Mouse (Mus musculus): ENCODE results near the gene Nr2c2ap.

DNA sequence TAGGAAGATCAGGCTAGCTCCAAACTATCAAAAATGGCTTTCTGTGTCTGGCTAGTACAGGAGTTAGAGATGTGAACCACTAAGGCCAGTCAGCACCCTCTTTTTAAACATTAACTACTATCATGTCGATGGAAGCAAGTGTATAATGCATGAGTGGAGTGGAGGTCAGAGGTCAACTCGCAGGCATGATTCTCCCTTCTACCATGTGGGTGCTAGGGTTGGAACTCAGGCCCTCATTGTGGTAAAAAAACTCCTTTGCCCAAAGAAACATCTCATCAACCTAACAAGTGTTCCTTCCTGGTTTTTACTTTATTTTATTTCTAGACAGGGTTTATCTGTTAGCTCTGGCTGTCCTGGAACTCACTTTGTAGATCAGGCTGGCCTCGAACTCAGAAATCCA, 39.6 kb downstream of the Nr2c2ap start:
- no peak for TF ChIP-seq CTCF (IDR thresholded peaks at IDR 0.05; ENCODE audit: control insufficient read depth, insufficient read depth, low read length)
- no peak for TF ChIP-seq POLR2A (IDR thresholded peaks at IDR 0.05; ENCODE audit: borderline replicate concordance, control insufficient read depth, low read depth, low read length)

All from bone marrow, adult 2 months (tissue).